Mouse (Mus musculus) stomach, postnatal 0 days (tissue): ENCODE data around the gene Speg.

Experiments used
- CTCF ChIP-seq: IDR thresholded peaks from 2 replicates; pipeline ENCODE4 v1.5.1; 2016; ENCODE audit warnings: antibody characterized with exemption, low read depth, mild to moderate bottlenecking, moderate library complexity
- EP300 ChIP-seq: optimal IDR thresholded peaks from 2 replicates; pipeline ENCODE3; 2016; ENCODE audit warnings: antibody characterized with exemption

DNA sequence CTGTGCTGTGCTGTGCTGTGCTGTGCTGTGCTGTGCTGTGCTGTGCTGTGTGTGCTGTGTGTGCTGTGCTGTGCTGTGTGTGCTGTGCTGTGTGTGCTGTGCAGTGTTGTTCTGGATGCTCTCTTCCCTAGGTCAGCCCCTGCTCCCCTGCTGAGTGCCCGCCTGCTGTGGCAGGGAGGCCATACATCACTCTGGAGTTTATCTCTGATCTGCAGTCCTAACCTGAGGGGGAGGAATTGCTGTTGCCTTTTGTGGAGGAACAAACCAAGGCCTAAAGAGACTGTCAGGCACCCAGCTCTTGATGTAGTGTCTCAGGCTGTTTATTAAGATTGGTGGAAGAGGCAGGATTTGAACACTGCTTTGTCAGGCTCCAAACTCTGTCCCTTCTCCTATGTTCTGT, 87.5 kb downstream of the Speg start:
- no peak for TF ChIP-seq CTCF
- TF ChIP-seq EP300: no peak
